Comparison of ENCODE assay signal across 11 mouse cellular contexts in genomic region chr19:29112662-29113061, GRCm38 (mm10). TPM values are rescaled to one million over a fixed set of nuclear protein-coding genes. Genes with fewer than 3 reads are reported as not detected.
DNase-seq lines count a peak whose midpoint lies in the region; ATAC-seq and TF ChIP-seq lines count a peak whose summit lies in the region.
"Had no signal": no experiment of that assay in that cellular context is flagged by ENCODE, and none has a peak within 500 bp of the region (broad histone marks: within the 10 kb centered on the region; RNA-seq: fewer than 3 reads in every experiment).

No protein-coding gene starts in this region.

- H3K9ac ChIP-seq in limb, embryonic 12.5 days (replicated peaks), result no peak overlapping the region
- H3K9ac ChIP-seq: hindbrain, embryonic 13.5 days; stomach, embryonic 15.5 days had no signal

- no peak overlapping the region for H3K27ac ChIP-seq in limb, embryonic 12.5 days
- H3K27ac ChIP-seq in limb, embryonic 10.5 days, result no peak overlapping the region
- H3K27ac ChIP-seq in kidney, adult 2 months (ENCODE audit: insufficient read depth, low read depth, low read length), result peak overlapping the region; percentile 30
- H3K27ac ChIP-seq: hindbrain, embryonic 13.5 days; left cerebral cortex, adult 2 months; stomach, embryonic 15.5 days had no signal

- no peak for DNase-seq in limb, embryonic 10.5 days (ENCODE audit: low spot score)
- peak; percentile 17 for DNase-seq in brain, adult 2 months (ENCODE audit: low read depth, low spot score)
- DNase-seq in kidney, adult 2 months, result peak; percentile 90
- peak; percentile 89 for DNase-seq in lung, postnatal 36 days
- DNase-seq in cerebellum, postnatal 4 days (ENCODE audit: low spot score in 2 of 2), result no peak

- H3K9me3 ChIP-seq in limb, embryonic 12.5 days, result no peaks in the 10 kb centered on the region
- H3K9me3 ChIP-seq in limb, embryonic 10.5 days (replicated peaks), result no peaks in the 10 kb centered on the region
- H3K9me3 ChIP-seq: hindbrain, embryonic 13.5 days; stomach, embryonic 15.5 days had no signal

- WGBS in limb, embryonic 12.5 days, result 89% methylated on average over 8 of the region's 8 CpGs
- WGBS in limb, embryonic 10.5 days, result 83% methylated on average over 8 of the region's 8 CpGs
- 20% methylated on average over 8 of the region's 8 CpGs for WGBS in kidney, adult 2 months

- no peaks in the 10 kb centered on the region for H3K4me1 ChIP-seq in limb, embryonic 12.5 days (replicated peaks)
- H3K4me1 ChIP-seq in limb, embryonic 10.5 days, result 0 out of 2 replicates have a peak, but pooled peaks cover 4% of the 10 kb centered on the region
- peaks cover 8% of the 10 kb centered on the region; the same call in 1 of the 2 replicates for H3K4me1 ChIP-seq in kidney, adult 2 months (ENCODE audit: control insufficient read depth, insufficient read depth, low read length)
- H3K4me1 ChIP-seq: hindbrain, embryonic 13.5 days; stomach, embryonic 15.5 days had no signal

- no peaks in the 10 kb centered on the region for H3K27me3 ChIP-seq in limb, embryonic 12.5 days
- H3K27me3 ChIP-seq in limb, embryonic 10.5 days (ENCODE audit: low read depth, poor library complexity, severe bottlenecking), result no peaks in the 10 kb centered on the region
- H3K27me3 ChIP-seq in kidney, adult 2 months (replicated peaks; ENCODE audit: control insufficient read depth, insufficient read depth, low read length), result no peaks in the 10 kb centered on the region
- H3K27me3 ChIP-seq: hindbrain, embryonic 13.5 days; stomach, embryonic 15.5 days had no signal

- H3K4me2 ChIP-seq in limb, embryonic 12.5 days, result no peak overlapping the region
- H3K4me2 ChIP-seq: hindbrain, embryonic 13.5 days; stomach, embryonic 15.5 days had no signal

- TF ChIP-seq POLR2A in kidney, adult 2 months (IDR thresholded peaks at IDR 0.05; ENCODE audit: low read depth, low read length), result no peak

- 0 out of 2 replicates have a peak, but pooled peaks have one; percentile 42 for ATAC-seq in limb, embryonic 12.5 days (ENCODE audit: insufficient number of reproducible peaks, insufficient read depth, low FRiP score, low TSS enrichment, low read depth)
- ATAC-seq in megakaryocyte-erythroid progenitor cell, adult 5-6 weeks (replicated peaks; ENCODE audit: low FRiP score, low TSS enrichment, poor library complexity, severe bottlenecking), result no peak
- ATAC-seq in frontal cortex, adult (ENCODE audit: low TSS enrichment), result no peak

- H3K4me3 ChIP-seq in limb, embryonic 12.5 days (replicated peaks), result no peak overlapping the region
- no peak overlapping the region for H3K4me3 ChIP-seq in limb, embryonic 10.5 days
- 0 out of 2 replicates have a peak overlapping the region, but pooled peaks have one; percentile 0 for H3K4me3 ChIP-seq in kidney, adult 2 months (ENCODE audit: insufficient read depth, low read depth, low read length)
- H3K4me3 ChIP-seq: hindbrain, embryonic 13.5 days; left cerebral cortex, adult 2 months; stomach, embryonic 15.5 days had no signal

- TF ChIP-seq CTCF in kidney, adult 2 months (conservative IDR thresholded peaks at IDR 0.05; ENCODE audit: insufficient read depth, insufficient read length, low read depth, low read length), result peak; percentile 48

- H3K36me3 ChIP-seq in limb, embryonic 12.5 days, result peaks cover 10% of the 10 kb centered on the region
- peaks cover 19% of the 10 kb centered on the region for H3K36me3 ChIP-seq in limb, embryonic 10.5 days
- H3K36me3 ChIP-seq in kidney, adult 2 months (ENCODE audit: control insufficient read depth, insufficient read depth, low read length), result no peaks in the 10 kb centered on the region
- H3K36me3 ChIP-seq: stomach, embryonic 15.5 days had no signal

RNA-seq across cellular contexts. Expression of gene Rcl1, which starts 11.5 kb away (rescaled TPM):
- 59.3 and 61.5 TPM in 2 replicates for polyA plus RNA-seq in limb, embryonic 12.5 days (2016; fragmentation: Nextera tagmentation; extraction: Ambion mirVana)
- 84.4 and 105 TPM in 2 replicates for polyA plus RNA-seq in limb, embryonic 10.5 days (2016; fragmentation: Nextera tagmentation; extraction: Ambion mirVana)
- polyA plus RNA-seq in kidney, adult 2 months (2012; rRNA removed), result 16.9 and 17.6 TPM in 2 replicates
- total RNA-seq in megakaryocyte-erythroid progenitor cell, adult 5-6 weeks (2014; fragmentation: Nextera tagmentation), result 51.2 and 73.7 TPM in 2 replicates
- 99.9 and 100 TPM in 2 replicates for total RNA-seq in megakaryocyte-erythroid progenitor cell, adult 5-6 weeks (2017)

Comparison
In these comparisons a context has a peak if more than half of its experiments do, and no peak if none do; other contexts are left out.
1. DNase-seq: peak in brain, adult 2 months (single experiment), kidney, adult 2 months (single experiment) and lung, postnatal 36 days (single experiment); none in limb, embryonic 10.5 days (single experiment) and cerebellum, postnatal 4 days (0 of 2).